Mouse (Mus musculus): ENCODE results near the gene Rln3. TPM values are rescaled to one million over a fixed set of nuclear protein-coding genes. Genes with fewer than 3 reads are reported as not detected.

Rln3 gene
- polyA plus RNA-seq, 1 experiment = not detected

GRCm38 (mm10) chr8:84025863-84026262 is 18.9 kb downstream of the Rln3 start:
- H3K27me3 ChIP-seq (ENCODE audit: control insufficient read depth, insufficient read depth, insufficient read length) = no peaks in the 10 kb centered on the region
- TF ChIP-seq POLR2AphosphoS2 (IDR thresholded peaks at IDR 0.05; ENCODE audit: insufficient read length, low read depth) (no peak), USF1 (IDR thresholded peaks at IDR 0.05; ENCODE audit: low read depth) (no peak), TCF12 (IDR thresholded peaks at IDR 0.05; ENCODE audit: insufficient read depth, poor library complexity, severe bottlenecking) (no peak), E2F4 (IDR thresholded peaks at IDR 0.05; ENCODE audit: insufficient read depth) (no peak), MYOD1 (IDR thresholded peaks at IDR 0.05; ENCODE audit: control insufficient read depth in 1 of 3, insufficient read length in 2 of 3, low read depth in 2 of 3) (no peak), CEBPB (IDR thresholded peaks at IDR 0.05; ENCODE audit: insufficient read depth, poor library complexity, severe bottlenecking) (no peak), TCF3 (IDR thresholded peaks at IDR 0.05; ENCODE audit: insufficient read length, low read depth) (no peak), SRF (IDR thresholded peaks at IDR 0.05; ENCODE audit: control insufficient read depth, insufficient read length, low read depth) (no peak), MYOG (IDR thresholded peaks at IDR 0.05; ENCODE audit: control insufficient read depth in 1 of 3, insufficient read depth in 1 of 3, insufficient read length in 2 of 3, low read depth in 2 of 3) (no peak), REST (IDR thresholded peaks at IDR 0.05; ENCODE audit: insufficient read depth, insufficient read length) (no peak), POLR2A (IDR thresholded peaks at IDR 0.05; ENCODE audit: insufficient read length, low read depth) (no peak), MAX (IDR thresholded peaks at IDR 0.05; ENCODE audit: low read depth) (no peak)
- H3K79me2 ChIP-seq (ENCODE audit: control insufficient read depth, insufficient read depth) = no peaks in the 10 kb centered on the region
- H3K36me3 ChIP-seq (ENCODE audit: control insufficient read depth, insufficient read depth) = no peaks in the 10 kb centered on the region
- no peak overlapping the region for H3K4me2 ChIP-seq (ENCODE audit: low read depth)
- H3K4me3 ChIP-seq = no peak overlapping the region
- H3ac ChIP-seq (ENCODE audit: control insufficient read depth, insufficient read length) = no peak overlapping the region

DNA sequence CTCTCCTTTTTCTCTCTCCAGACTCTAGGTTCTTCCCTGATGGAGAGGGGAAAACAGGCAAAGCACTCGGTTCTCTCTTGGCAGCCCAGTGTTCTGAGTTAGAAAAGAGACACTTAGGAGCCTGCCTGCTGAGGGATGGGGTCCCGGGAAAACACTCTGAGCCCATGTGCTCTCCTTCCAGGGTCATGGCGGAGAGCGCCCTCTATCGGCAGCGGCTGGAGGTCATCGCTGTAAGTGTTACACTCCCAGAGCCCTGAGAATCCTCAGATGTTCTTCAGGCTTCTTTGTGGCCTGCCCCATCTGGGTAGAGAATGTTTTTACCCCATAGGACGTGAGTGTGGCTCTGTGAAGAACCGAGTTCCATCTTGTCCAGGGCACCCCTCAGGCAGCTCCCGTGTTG is 20.6 kb downstream of the Rln3 start:
- Histone ChIP-seq H3ac (ENCODE audit: control insufficient read depth, insufficient read length) (no peak overlapping the region), H3K4me3 (no peak overlapping the region), H3K79me2 (ENCODE audit: control insufficient read depth, insufficient read depth) (no peaks in the 10 kb centered on the region), H3K27me3 (ENCODE audit: control insufficient read depth, insufficient read depth, insufficient read length) (no peaks in the 10 kb centered on the region), H3K36me3 (ENCODE audit: control insufficient read depth, insufficient read depth) (no peaks in the 10 kb centered on the region), H3K4me2 (ENCODE audit: low read depth) (peak overlapping the region; percentile 65)
- TF ChIP-seq MYOG (IDR thresholded peaks at IDR 0.05; ENCODE audit: control insufficient read depth in 1 of 3, insufficient read depth in 1 of 3, insufficient read length in 2 of 3, low read depth in 2 of 3) (peak in 1 of 3 experiments; percentile 27), SRF (IDR thresholded peaks at IDR 0.05; ENCODE audit: control insufficient read depth, insufficient read length, low read depth) (no peak)

- Histone ChIP-seq H3K27me3 (ENCODE audit: control insufficient read depth, insufficient read depth, insufficient read length) (no peaks in the 10 kb centered on the region), H3ac (ENCODE audit: control insufficient read depth, insufficient read length) (no peak overlapping the region), H3K4me2 (ENCODE audit: low read depth) (peak overlapping the region; percentile 65), H3K4me3 (no peak overlapping the region), H3K79me2 (ENCODE audit: control insufficient read depth, insufficient read depth) (no peaks in the 10 kb centered on the region), H3K36me3 (ENCODE audit: control insufficient read depth, insufficient read depth) (no peaks in the 10 kb centered on the region)
- TF ChIP-seq USF1 (IDR thresholded peaks at IDR 0.05; ENCODE audit: low read depth) (no peak), CEBPB (IDR thresholded peaks at IDR 0.05; ENCODE audit: insufficient read depth, poor library complexity, severe bottlenecking) (no peak), REST (IDR thresholded peaks at IDR 0.05; ENCODE audit: insufficient read depth, insufficient read length) (no peak), POLR2A (IDR thresholded peaks at IDR 0.05; ENCODE audit: insufficient read length, low read depth) (no peak), TCF12 (IDR thresholded peaks at IDR 0.05; ENCODE audit: insufficient read depth, poor library complexity, severe bottlenecking) (no peak), MYOD1 (IDR thresholded peaks at IDR 0.05; ENCODE audit: control insufficient read depth in 1 of 3, insufficient read length in 2 of 3, low read depth in 2 of 3) (no peak), POLR2AphosphoS2 (IDR thresholded peaks at IDR 0.05; ENCODE audit: insufficient read length, low read depth) (no peak), TCF3 (IDR thresholded peaks at IDR 0.05; ENCODE audit: insufficient read length, low read depth) (no peak), MYOG (IDR thresholded peaks at IDR 0.05; ENCODE audit: control insufficient read depth in 1 of 3, insufficient read depth in 1 of 3, insufficient read length in 2 of 3, low read depth in 2 of 3) (no peak), SRF (IDR thresholded peaks at IDR 0.05; ENCODE audit: control insufficient read depth, insufficient read length, low read depth) (no peak), MAX (IDR thresholded peaks at IDR 0.05; ENCODE audit: low read depth) (no peak)
Observed at GRCm38 (mm10) chr8:84023631-84024030, 21.2 kb downstream of the Rln3 start.

GRCm38 (mm10) chr8:84023085-84023484 is 21.7 kb downstream of the Rln3 start:
- peak overlapping the region; percentile 65 for H3K4me2 ChIP-seq (ENCODE audit: low read depth)
- H3K36me3 ChIP-seq (ENCODE audit: control insufficient read depth, insufficient read depth) = no peaks in the 10 kb centered on the region
- H3K27me3 ChIP-seq (ENCODE audit: control insufficient read depth, insufficient read depth, insufficient read length) = no peaks in the 10 kb centered on the region
- no peak overlapping the region for H3ac ChIP-seq (ENCODE audit: control insufficient read depth, insufficient read length)
- TF ChIP-seq USF1 (IDR thresholded peaks at IDR 0.05; ENCODE audit: low read depth) = peak; percentile 50
- TF ChIP-seq MYOD1 (IDR thresholded peaks at IDR 0.05; ENCODE audit: control insufficient read depth in 1 of 3, insufficient read length in 2 of 3, low read depth in 2 of 3) = peak in 2 of 3 experiments; percentile 41 to 70
- TF ChIP-seq POLR2A (IDR thresholded peaks at IDR 0.05; ENCODE audit: insufficient read length, low read depth) = no peak
- no peak for TF ChIP-seq MAX (IDR thresholded peaks at IDR 0.05; ENCODE audit: low read depth)
- TF ChIP-seq MYOG (IDR thresholded peaks at IDR 0.05; ENCODE audit: control insufficient read depth in 1 of 3, insufficient read depth in 1 of 3, insufficient read length in 2 of 3, low read depth in 2 of 3) = peak; percentile 48 to 85 (median 70)
- peak; percentile 24 for TF ChIP-seq SRF (IDR thresholded peaks at IDR 0.05; ENCODE audit: control insufficient read depth, insufficient read length, low read depth)
- TF ChIP-seq TCF12 (IDR thresholded peaks at IDR 0.05; ENCODE audit: insufficient read depth, poor library complexity, severe bottlenecking) = peak; percentile 15
- H3K79me2 ChIP-seq (ENCODE audit: control insufficient read depth, insufficient read depth) = no peaks in the 10 kb centered on the region
- H3K4me3 ChIP-seq = no peak overlapping the region

DNA sequence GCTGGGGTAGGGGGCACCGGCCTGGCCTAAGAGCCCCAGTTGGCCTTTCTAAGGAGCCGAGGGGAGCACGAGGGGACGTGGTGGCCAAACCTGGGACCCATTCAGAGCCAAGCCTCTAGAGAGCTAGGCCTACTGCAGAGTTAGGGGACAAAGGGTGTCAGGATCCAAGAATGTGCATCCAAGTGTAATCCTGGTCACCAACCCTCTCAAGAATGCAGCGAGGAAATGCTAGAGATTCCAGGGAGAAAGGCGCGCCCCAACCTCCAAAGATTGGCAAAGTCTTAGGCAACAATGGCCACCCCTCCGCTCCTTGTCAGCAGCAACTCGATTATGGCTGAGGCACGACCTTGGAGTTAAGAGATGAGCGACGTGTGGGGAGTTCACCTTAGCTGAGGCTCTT is 23.2 kb downstream of the Rln3 start:
- TF ChIP-seq MAX (IDR thresholded peaks at IDR 0.05; ENCODE audit: low read depth) (no peak), CEBPB (IDR thresholded peaks at IDR 0.05; ENCODE audit: insufficient read depth, poor library complexity, severe bottlenecking) (peak; percentile 23; the same call in 1 of the 2 replicates), MYOD1 (IDR thresholded peaks at IDR 0.05; ENCODE audit: control insufficient read depth in 1 of 3, insufficient read length in 2 of 3, low read depth in 2 of 3) (no peak), MYOG (IDR thresholded peaks at IDR 0.05; ENCODE audit: control insufficient read depth in 1 of 3, insufficient read depth in 1 of 3, insufficient read length in 2 of 3, low read depth in 2 of 3) (peak in 1 of 3 experiments; percentile 47)
- Histone ChIP-seq H3K36me3 (ENCODE audit: control insufficient read depth, insufficient read depth) (no peaks in the 10 kb centered on the region), H3K4me2 (ENCODE audit: low read depth) (peak overlapping the region; percentile 65), H3K79me2 (ENCODE audit: control insufficient read depth, insufficient read depth) (no peaks in the 10 kb centered on the region), H3K4me3 (no peak overlapping the region), H3K27me3 (ENCODE audit: control insufficient read depth, insufficient read depth, insufficient read length) (no peaks in the 10 kb centered on the region), H3ac (ENCODE audit: control insufficient read depth, insufficient read length) (no peak overlapping the region)

All from myocyte (in vitro differentiated cells).